Mouse (Mus musculus): ENCODE data around the gene Leng9.

GRCm38 (mm10) chr7:4145552-4146190, 4.5 kb downstream of the Leng9 start:
- TF ChIP-seq CTCF (IDR thresholded peaks at IDR 0.05; ENCODE audit: low read depth, low read length) (peak; percentile 93), POLR2A (IDR thresholded peaks at IDR 0.05; ENCODE audit: insufficient read depth, low read length) (no peak), EP300 (IDR thresholded peaks at IDR 0.05; ENCODE audit: insufficient read depth, low read depth, low read length) (no peak)

Data from ES-Bruce4 (cell line).